Mouse (Mus musculus) kidney, embryonic 16.5 days (tissue): ENCODE data around the gene Mroh8. TPM values are rescaled to one million over a fixed set of nuclear protein-coding genes. Genes with fewer than 3 reads are reported as not detected.
"Not testable (repeated sequence)": the region's sequence is repeated elsewhere in the genome, so short reads cannot be mapped to it uniquely, and the experiment has no call there.

Source experiments
- ATAC-seq: fragments of 200-750 bp; cut with Nextera tagmentation; 2 replicates; pipeline ENCODE4 v1.8.0; 2017; ENCODE audit warnings: moderate TSS enrichment; ENCODE audit not compliant: low FRiP score, low TSS enrichment
- H3K27ac ChIP-seq: fragments of 300-500 bp; sonication (generic); 2 replicates; pipeline ENCODE4 v1.5.1; 2014; ENCODE audit warnings: low read length
- H3K27me3 ChIP-seq: fragments of 300-500 bp; sonication (generic); 2 replicates; pipeline ENCODE4 v1.6.1; 2014; ENCODE audit warnings: low read length, control low read depth, mixed read lengths; ENCODE audit not compliant: insufficient read depth
- H3K36me3 ChIP-seq: fragments of 300-500 bp; sonication (generic); 2 replicates; pipeline ENCODE4 v1.6.1; 2014; ENCODE audit warnings: low read length, control low read depth, mixed read lengths; ENCODE audit not compliant: insufficient read depth
- H3K4me1 ChIP-seq: fragments of 300-500 bp; sonication (generic); 2 replicates; pipeline ENCODE4 v1.6.1; 2014; ENCODE audit warnings: low read length, control low read depth, mixed read lengths; ENCODE audit not compliant: insufficient read depth
- H3K4me2 ChIP-seq: fragments of 300-500 bp; sonication (generic); replicated peaks from 2 replicates; pipeline ENCODE4 v1.6.1; 2014; ENCODE audit warnings: low read depth, low read length
- H3K4me3 ChIP-seq: fragments of 300-500 bp; sonication (generic); 2 replicates; pipeline ENCODE4 v1.5.1; 2014; ENCODE audit warnings: mild to moderate bottlenecking, low read length
- H3K9ac ChIP-seq: fragments of 300-500 bp; sonication (generic); replicated peaks from 2 replicates; pipeline ENCODE4 v1.6.1; 2014; ENCODE audit warnings: low read length
- H3K9me3 ChIP-seq: fragments of 300-500 bp; sonication (generic); 2 replicates; pipeline ENCODE4 v1.6.1; 2016; ENCODE audit warnings: low read length, control low read depth
- WGBS: fragments of 180-500 bp; shearing (Covaris S2); extraction: QIAGEN DNeasy Blood & Tissue Kit; methylation state at CpG from one replicate; pipeline ENCODE4 v1.1.7; 2014; 5-methylcytosine and 5-hydroxymethylcytosine counted together
- polyA plus RNA-seq: library from polyadenylated mRNA; unstranded; fragments of >200 nt; fragmentation: Nextera tagmentation; extraction: Ambion mirVana; gene quantifications from 2 replicates; pipeline ENCODE4 v1.2.1, GENCODE M21; 2015

The Mroh8 gene
- polyA plus RNA-seq, 1 experiment from 2014 or later, result 0.36 TPM

GRCm38 (mm10) chr2:157178167-157178566 is 101.2 kb downstream of the Mroh8 start:
- H3K9ac ChIP-seq, result no peak overlapping the region
- no peak overlapping the region for H3K27ac ChIP-seq
- peaks cover 33% of the 10 kb centered on the region for H3K36me3 ChIP-seq
- H3K9me3 ChIP-seq, result no peaks in the 10 kb centered on the region
- no peaks in the 10 kb centered on the region for H3K4me1 ChIP-seq
- H3K27me3 ChIP-seq, result no peaks in the 10 kb centered on the region
- no peak for ATAC-seq
- H3K4me3 ChIP-seq, result no peak overlapping the region
- H3K4me2 ChIP-seq, result no peak overlapping the region
- WGBS, result 68% methylated on average over 6 of the region's 6 CpGs

DNA sequence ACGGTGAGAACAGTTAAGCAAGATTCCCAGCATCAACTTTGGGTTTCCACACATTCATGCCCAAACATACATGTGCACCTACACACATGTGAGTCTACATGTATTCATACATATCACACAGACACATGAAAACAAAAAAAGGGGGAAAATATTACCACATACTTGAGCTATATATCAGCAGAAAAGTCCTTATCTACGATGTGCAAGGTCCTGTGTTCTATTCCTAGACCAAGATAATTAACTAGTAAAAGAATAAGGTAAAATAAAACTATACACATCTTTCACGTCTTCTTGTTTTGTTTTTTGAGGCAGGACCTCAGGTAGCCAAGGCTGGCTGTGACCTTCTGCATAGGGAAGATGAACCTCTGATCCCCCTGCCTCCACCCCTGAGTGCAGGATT is 103.1 kb downstream of the Mroh8 start:
- H3K27me3 ChIP-seq, result no peaks in the 10 kb centered on the region
- H3K9ac ChIP-seq, result no peak overlapping the region
- no peak overlapping the region for H3K4me3 ChIP-seq
- H3K4me2 ChIP-seq, result no peak overlapping the region
- no peaks in the 10 kb centered on the region for H3K9me3 ChIP-seq
- no peak overlapping the region for H3K27ac ChIP-seq
- no peak for ATAC-seq
- H3K36me3 ChIP-seq, result peaks cover 33% of the 10 kb centered on the region
- H3K4me1 ChIP-seq, result no peaks in the 10 kb centered on the region
- 96% methylated on average over 3 of the region's 3 CpGs for WGBS

- Histone ChIP-seq H3K36me3 (peaks cover 35% of the 10 kb centered on the region), H3K4me1 (no peaks in the 10 kb centered on the region), H3K4me2 (no peak overlapping the region), H3K27ac (no peak overlapping the region), H3K9me3 (no peaks in the 10 kb centered on the region), H3K9ac (no peak overlapping the region), H3K27me3 (no peaks in the 10 kb centered on the region), H3K4me3 (no peak overlapping the region)
- WGBS, result 66% methylated on average over 5 of the region's 5 CpGs
- no peak for ATAC-seq
These were observed 104.9 kb downstream of the Mroh8 start for GRCm38 (mm10) chr2:157174416-157174815.

DNA sequence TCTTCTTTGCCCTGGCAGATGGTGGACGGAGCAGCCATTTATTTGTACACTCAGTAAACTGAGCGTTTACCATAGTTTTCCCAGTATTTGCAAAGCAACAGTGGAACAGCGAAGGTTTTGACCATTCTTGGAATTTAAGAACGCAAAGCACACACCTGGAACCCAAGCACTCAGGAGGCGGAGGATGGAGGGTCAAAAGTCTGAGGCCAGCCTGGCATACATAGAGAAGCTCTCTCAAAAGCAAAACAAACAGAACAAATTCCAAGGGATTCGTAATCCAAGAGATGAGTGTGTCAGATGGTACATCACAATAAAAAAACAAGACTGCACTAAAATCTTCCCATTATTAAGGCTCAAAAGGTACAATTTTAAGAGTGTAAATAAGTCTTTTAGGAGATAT is 105.8 kb downstream of the Mroh8 start:
- no peaks in the 10 kb centered on the region for H3K4me1 ChIP-seq
- 94% methylated on average over 6 of the region's 6 CpGs for WGBS
- H3K9me3 ChIP-seq, result no peaks in the 10 kb centered on the region
- no peak overlapping the region for H3K9ac ChIP-seq
- no peak overlapping the region for H3K4me3 ChIP-seq
- no peaks in the 10 kb centered on the region for H3K27me3 ChIP-seq
- no peak for ATAC-seq
- peaks cover 41% of the 10 kb centered on the region for H3K36me3 ChIP-seq
- H3K27ac ChIP-seq, result no peak overlapping the region
- no peak overlapping the region for H3K4me2 ChIP-seq

GRCm38 (mm10) chr2:157172984-157173383 is 106.4 kb downstream of the Mroh8 start:
- H3K4me1 ChIP-seq, result no peaks in the 10 kb centered on the region
- no peak for ATAC-seq
- no peak overlapping the region for H3K9ac ChIP-seq
- H3K4me2 ChIP-seq, result no peak overlapping the region
- 86% methylated on average over 6 of the region's 6 CpGs for WGBS
- H3K4me3 ChIP-seq, result no peak overlapping the region
- peaks cover 44% of the 10 kb centered on the region for H3K36me3 ChIP-seq
- no peaks in the 10 kb centered on the region for H3K9me3 ChIP-seq
- H3K27me3 ChIP-seq, result no peaks in the 10 kb centered on the region
- H3K27ac ChIP-seq, result no peak overlapping the region

DNA sequence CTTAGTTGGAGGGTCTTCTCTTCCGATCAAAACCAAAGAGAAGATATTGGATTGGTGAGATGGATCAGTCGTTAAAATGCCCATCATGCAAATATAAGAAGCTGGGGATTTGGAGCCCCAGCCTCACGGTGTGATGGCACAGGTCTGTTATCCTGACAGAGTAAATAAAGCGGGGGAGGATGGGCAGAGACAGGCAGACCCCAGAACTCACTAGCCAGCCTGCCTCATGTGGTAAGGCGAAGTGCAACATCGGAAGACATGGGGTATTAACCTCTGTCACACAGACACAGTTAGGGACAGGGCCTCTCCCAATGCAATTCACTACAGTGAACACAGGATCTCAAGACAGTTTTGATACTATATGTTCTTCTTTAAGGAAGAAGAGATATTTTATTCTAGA is 108.7 kb downstream of the Mroh8 start:
- Histone ChIP-seq H3K4me2 (no peak overlapping the region), H3K9ac (no peak overlapping the region), H3K27me3 (no peaks in the 10 kb centered on the region), H3K36me3 (peaks cover 42% of the 10 kb centered on the region), H3K9me3 (no peaks in the 10 kb centered on the region), H3K4me1 (no peaks in the 10 kb centered on the region), H3K4me3 (no peak overlapping the region), H3K27ac (no peak overlapping the region)
- no peak for ATAC-seq
- 58% methylated on average over 6 of the region's 6 CpGs for WGBS

- peak; percentile 90 for ATAC-seq
- H3K27ac ChIP-seq, result no peak overlapping the region
These were observed 109.2 kb downstream of the Mroh8 start for GRCm38 (mm10) chr2:157170166-157170565.

DNA sequence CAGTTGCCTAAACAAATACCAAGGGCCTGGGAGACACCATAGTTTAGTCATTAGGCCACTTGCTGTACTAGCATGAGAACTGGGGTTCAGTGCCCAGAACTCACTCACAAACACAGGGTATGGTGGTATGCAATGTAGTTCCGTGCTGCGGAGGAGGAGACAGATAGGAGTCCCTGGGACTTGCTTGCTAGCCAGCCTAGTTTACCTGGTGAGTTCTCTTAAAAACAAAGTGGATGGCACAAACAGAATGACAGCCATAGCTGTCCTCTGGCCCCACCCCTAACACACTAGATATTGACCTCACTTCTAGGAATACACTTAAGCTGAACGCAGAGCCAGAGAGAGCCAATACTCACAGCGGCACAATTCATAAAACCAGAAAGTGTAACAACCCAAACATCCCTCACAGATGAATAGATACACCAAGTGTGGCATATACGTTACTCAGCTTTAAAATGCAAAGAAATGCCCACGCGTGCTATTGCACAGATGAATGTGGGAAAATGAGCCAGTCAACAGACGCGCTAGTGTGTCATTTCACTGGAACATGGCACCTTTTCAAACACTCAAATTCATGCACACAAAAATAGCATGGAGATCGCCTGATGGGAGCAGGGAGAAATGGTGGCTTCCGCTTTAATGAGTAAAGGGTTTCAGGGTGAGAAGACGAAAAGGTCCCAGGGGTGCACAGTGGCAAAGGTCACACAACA is 112.8 kb downstream of the Mroh8 start:
- Histone ChIP-seq H3K4me3 (no peak overlapping the region), H3K9ac (no peak overlapping the region), H3K27ac (no peak overlapping the region), H3K27me3 (no peaks in the 10 kb centered on the region), H3K9me3 (no peaks in the 10 kb centered on the region), H3K4me1 (no peaks in the 10 kb centered on the region), H3K36me3 (peaks cover 35% of the 10 kb centered on the region), H3K4me2 (no peak overlapping the region)
- no peak for ATAC-seq
- 92% methylated on average over 12 of the region's 12 CpGs for WGBS

More at GRCm38 (mm10) chr2:157170166-157170565, 109.2 kb downstream of the Mroh8 start:
- H3K36me3 ChIP-seq, result peaks cover 38% of the 10 kb centered on the region
- no peaks in the 10 kb centered on the region for H3K4me1 ChIP-seq
- no peaks in the 10 kb centered on the region for H3K27me3 ChIP-seq
- no peak overlapping the region for H3K4me2 ChIP-seq
- WGBS, result 42% methylated on average over 5 of the region's 5 CpGs
- H3K9ac ChIP-seq, result no peak overlapping the region
- no peak overlapping the region for H3K4me3 ChIP-seq
- H3K9me3 ChIP-seq, result no peaks in the 10 kb centered on the region

GRCm38 (mm10) chr2:157165312-157166224 is 113.8 kb downstream of the Mroh8 start:
- not testable (repeated sequence) for H3K4me3 ChIP-seq, ATAC-seq, H3K9ac ChIP-seq, H3K27ac ChIP-seq, H3K4me1 ChIP-seq, H3K4me2 ChIP-seq, H3K9me3 ChIP-seq, H3K27me3 ChIP-seq
- H3K36me3 ChIP-seq, result peaks cover 40% of the 10 kb centered on the region

GRCm38 (mm10) chr2:157164101-157164500 is 115.2 kb downstream of the Mroh8 start:
- Histone ChIP-seq H3K4me3 (no peak overlapping the region), H3K4me2 (no peak overlapping the region), H3K27ac (no peak overlapping the region), H3K9ac (no peak overlapping the region), H3K36me3 (peaks cover 48% of the 10 kb centered on the region), H3K27me3 (no peaks in the 10 kb centered on the region), H3K4me1 (no peaks in the 10 kb centered on the region), H3K9me3 (no peaks in the 10 kb centered on the region)
- no peak for ATAC-seq
- 91% methylated on average over 2 of the region's 2 CpGs for WGBS
